Mouse (Mus musculus) stomach, embryonic 15.5 days (tissue): ENCODE results near the gene Dot1l. TPM values are rescaled to one million over a fixed set of nuclear protein-coding genes. Genes with fewer than 3 reads are reported as not detected.
"Not testable (repeated sequence)": the region's sequence is repeated elsewhere in the genome, so short reads cannot be mapped to it uniquely, and the experiment has no call there.

Experiments
- ATAC-seq: fragments of 200-750 bp; cut with Nextera tagmentation; 2 replicates; pipeline ENCODE4 v1.8.0; 2017; ENCODE audit warnings: low read depth, moderate number of reproducible peaks, moderate TSS enrichment; ENCODE audit not compliant: insufficient read depth, low FRiP score
- H3K27ac ChIP-seq: fragments of 300-500 bp; sonication (generic); 2 replicates; pipeline ENCODE4 v1.5.1; 2015; ENCODE audit warnings: mild to moderate bottlenecking, inconsistent platforms
- H3K27me3 ChIP-seq: fragments of 300-500 bp; sonication (generic); replicated peaks from 2 replicates; pipeline ENCODE4 v1.6.1; 2015; ENCODE audit warnings: inconsistent platforms
- H3K36me3 ChIP-seq: fragments of 300-500 bp; sonication (generic); 2 replicates; pipeline ENCODE4 v1.6.1; 2015; ENCODE audit warnings: inconsistent platforms
- H3K4me1 ChIP-seq: fragments of 300-500 bp; sonication (generic); 2 replicates; pipeline ENCODE4 v1.6.1; 2015; ENCODE audit warnings: inconsistent platforms
- H3K4me2 ChIP-seq: fragments of 300-500 bp; sonication (generic); 2 replicates; pipeline ENCODE4 v1.6.1; 2015; ENCODE audit warnings: mild to moderate bottlenecking, inconsistent platforms
- H3K4me3 ChIP-seq: fragments of 300-500 bp; sonication (generic); replicated peaks from 2 replicates; pipeline ENCODE4 v1.5.1; 2015; ENCODE audit warnings: inconsistent platforms
- H3K9ac ChIP-seq: fragments of 300-500 bp; sonication (generic); 2 replicates; pipeline ENCODE4 v1.6.1; 2015; ENCODE audit warnings: inconsistent platforms
- H3K9me3 ChIP-seq: fragments of 300-500 bp; sonication (generic); 2 replicates; pipeline ENCODE4 v1.6.1; 2016; ENCODE audit warnings: inconsistent platforms
- WGBS: fragments of 180-500 bp; shearing (Covaris S2); methylation state at CpG from one replicate; pipeline ENCODE4 v1.1.7; 2015; 5-methylcytosine and 5-hydroxymethylcytosine counted together
- polyA plus RNA-seq: library from polyadenylated mRNA; unstranded; fragments of >200 nt; fragmentation: Nextera tagmentation; extraction: Ambion mirVana; gene quantifications from 2 replicates; pipeline ENCODE4 v1.2.1, GENCODE M21; 2015

The Dot1l gene
- polyA plus RNA-seq, 1 experiment from 2014 or later, result 17.4 TPM

DNA sequence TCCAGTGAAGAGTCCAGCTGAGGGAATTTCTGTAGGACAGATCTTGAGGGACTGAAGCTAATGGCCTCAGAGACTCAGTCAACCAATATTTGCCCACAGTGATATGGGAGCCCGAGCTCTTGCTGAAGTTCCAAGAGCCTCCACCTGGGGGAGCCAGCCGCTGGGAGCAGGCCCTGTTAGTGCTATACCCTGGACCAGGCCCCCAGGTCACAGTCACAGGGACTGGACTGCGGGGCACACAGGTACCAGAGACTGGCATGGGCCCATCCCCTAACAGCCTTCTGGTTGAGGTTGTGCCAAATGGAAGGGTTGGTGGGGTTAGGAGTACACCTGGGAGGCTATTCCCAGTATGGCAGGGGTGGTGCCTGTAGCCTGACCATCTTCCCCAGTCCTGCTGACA lies 50.9 kb downstream of the Dot1l start:
- no peaks in the 10 kb centered on the region for H3K9me3 ChIP-seq
- 18% methylated on average over 3 of the region's 3 CpGs for WGBS
- no peak overlapping the region for H3K9ac ChIP-seq
- peak; percentile 40; the same call in 1 of the 2 replicates for ATAC-seq
- peaks cover 42% of the 10 kb centered on the region for H3K36me3 ChIP-seq
- no peak overlapping the region for H3K4me3 ChIP-seq
- H3K4me1 ChIP-seq, result peaks cover 45% of the 10 kb centered on the region
- peaks cover 22% of the 10 kb centered on the region; the same call in 1 of the 2 replicates for H3K27me3 ChIP-seq
- peak overlapping the region; percentile 92; the same call in 1 of the 2 replicates for H3K4me2 ChIP-seq
- no peak overlapping the region for H3K27ac ChIP-seq

DNA sequence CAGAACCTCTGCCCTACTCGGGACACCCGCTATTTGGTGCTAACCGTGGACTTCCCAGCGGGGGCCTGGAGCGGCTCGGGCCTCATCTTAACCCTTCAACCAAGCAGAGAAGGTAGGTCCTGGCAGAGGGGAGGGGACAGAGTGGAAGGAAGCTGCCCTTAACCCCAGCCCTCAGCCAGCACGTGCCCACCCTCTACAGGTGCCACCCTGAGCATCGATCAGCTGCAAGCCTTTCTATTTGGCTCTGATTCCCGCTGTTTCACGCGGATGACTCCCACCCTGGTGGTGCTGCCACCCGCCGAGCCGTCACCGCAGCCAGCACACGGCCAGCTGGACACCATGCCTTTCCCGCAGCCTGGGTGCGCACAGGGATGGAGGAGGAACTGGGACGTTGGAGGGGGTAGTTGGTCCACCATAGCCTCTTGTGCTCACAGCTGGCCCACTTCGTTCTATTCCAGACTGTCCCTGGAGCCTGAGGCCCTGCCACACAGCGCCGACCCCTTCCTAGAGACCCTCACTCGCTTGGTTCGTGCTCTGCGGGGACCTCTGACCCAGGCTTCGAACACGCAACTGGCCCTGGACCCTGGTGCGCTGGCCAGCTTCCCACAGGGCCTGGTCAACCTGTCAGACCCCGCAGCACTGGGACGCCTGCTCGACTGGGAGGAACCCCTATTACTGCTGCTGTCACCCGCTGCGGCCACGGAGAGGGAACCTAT lies 51.5 kb downstream of the Dot1l start:
- H3K4me1 ChIP-seq, result peaks cover 45% of the 10 kb centered on the region
- H3K9me3 ChIP-seq, result no peaks in the 10 kb centered on the region
- peak overlapping the region; percentile 46 for H3K4me3 ChIP-seq
- no peak for ATAC-seq
- H3K27ac ChIP-seq, result peak overlapping the region; percentile 78
- H3K4me2 ChIP-seq, result peak overlapping the region; percentile 92
- WGBS, result 48% methylated on average over 34 of the region's 34 CpGs
- peaks cover 36% of the 10 kb centered on the region for H3K36me3 ChIP-seq
- peak overlapping the region; percentile 43; the same call in 1 of the 2 replicates for H3K9ac ChIP-seq
- peaks cover 22% of the 10 kb centered on the region; the same call in 1 of the 2 replicates for H3K27me3 ChIP-seq

DNA sequence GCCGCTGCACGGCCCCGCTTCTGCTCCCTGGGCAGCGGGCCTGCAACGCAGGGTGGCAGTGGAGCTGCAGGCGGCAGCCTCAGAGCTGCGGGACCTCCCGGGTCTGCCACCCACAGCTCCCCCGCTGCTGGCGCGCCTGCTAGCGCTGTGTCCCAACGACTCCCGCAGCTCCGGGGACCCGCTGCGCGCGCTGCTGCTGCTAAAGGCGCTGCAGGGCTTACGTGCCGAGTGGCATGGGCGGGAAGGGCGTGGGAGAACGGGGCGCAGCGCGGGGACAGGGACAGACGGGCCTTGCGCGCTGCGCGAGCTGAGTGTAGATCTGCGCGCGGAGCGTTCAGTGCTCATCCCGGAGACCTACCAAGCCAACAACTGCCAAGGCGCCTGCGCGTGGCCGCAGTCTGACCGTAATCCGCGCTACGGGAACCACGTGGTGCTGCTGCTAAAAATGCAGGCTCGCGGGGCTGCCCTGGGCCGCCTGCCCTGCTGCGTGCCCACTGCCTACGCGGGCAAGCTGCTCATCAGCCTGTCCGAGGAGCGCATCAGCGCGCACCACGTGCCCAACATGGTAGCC lies 52.1 kb downstream of the Dot1l start:
- peak overlapping the region; percentile 92 for H3K4me2 ChIP-seq
- H3K27me3 ChIP-seq, result peaks cover 22% of the 10 kb centered on the region; the same call in 1 of the 2 replicates
- H3K9me3 ChIP-seq, result no peaks in the 10 kb centered on the region
- H3K9ac ChIP-seq, result peak overlapping the region; percentile 43; the same call in 1 of the 2 replicates
- peak; percentile 25 for ATAC-seq
- H3K27ac ChIP-seq, result peak overlapping the region; percentile 78
- peaks cover 45% of the 10 kb centered on the region for H3K4me1 ChIP-seq
- H3K36me3 ChIP-seq, result peaks cover 30% of the 10 kb centered on the region
- WGBS, result under 1% methylated on average over 53 of the region's 58 CpGs
- H3K4me3 ChIP-seq, result peak overlapping the region; percentile 46

DNA sequence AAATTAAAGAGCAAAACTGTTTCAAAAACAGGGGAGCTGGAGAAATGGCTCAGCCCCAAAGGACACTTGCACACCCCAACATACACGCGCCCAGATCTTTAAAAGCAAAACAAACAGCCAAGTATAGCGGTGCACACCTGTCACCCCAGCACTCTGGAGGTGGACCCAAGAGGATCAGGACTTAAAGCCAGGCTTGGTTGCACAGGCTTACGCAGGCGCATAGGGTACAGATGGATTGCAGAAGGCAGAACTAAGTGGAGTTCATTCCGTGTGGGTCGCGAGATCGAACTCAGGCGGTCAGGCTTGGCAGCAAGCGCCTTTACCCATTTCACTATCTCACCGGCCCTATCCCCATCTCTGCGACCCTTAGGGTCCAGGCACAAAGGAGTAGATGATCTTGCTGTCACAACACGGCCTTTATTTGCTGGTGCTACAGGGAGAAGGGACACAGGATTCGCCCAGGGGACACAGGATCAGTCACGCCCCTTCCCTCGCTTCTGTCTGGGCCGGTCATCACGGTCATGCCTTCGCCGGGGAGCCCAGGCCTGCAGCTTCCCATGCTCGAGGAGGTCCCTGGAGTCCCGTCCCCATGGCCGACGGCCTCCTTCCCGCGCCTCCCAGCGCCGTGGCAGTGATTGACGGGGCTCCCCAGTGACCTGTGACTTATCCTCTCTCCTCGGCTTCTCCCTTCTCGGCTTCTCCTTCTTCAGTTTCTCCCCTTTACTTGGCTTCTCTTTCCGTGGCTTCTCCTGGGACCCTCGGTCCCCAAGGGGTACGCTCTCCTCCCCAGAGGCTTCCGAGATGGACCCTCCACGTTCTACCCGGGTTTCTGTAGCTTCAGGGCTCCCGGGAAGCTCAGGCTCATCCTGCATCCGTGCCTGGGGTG lies 53.3 kb downstream of the Dot1l start:
- Histone ChIP-seq H3K9ac (0 out of 2 replicates have a peak overlapping the region, but pooled peaks have one; percentile 16), H3K27ac (no peak overlapping the region), H3K4me2 (peak overlapping the region; percentile 92), H3K4me3 (peak overlapping the region; percentile 13), H3K27me3 (peaks cover 22% of the 10 kb centered on the region; the same call in 1 of the 2 replicates), H3K4me1 (peaks cover 45% of the 10 kb centered on the region), H3K9me3 (no peaks in the 10 kb centered on the region), H3K36me3 (peaks cover 18% of the 10 kb centered on the region)
- ATAC-seq, result no peak
- WGBS, result 23% methylated on average over 40 of the region's 40 CpGs

DNA sequence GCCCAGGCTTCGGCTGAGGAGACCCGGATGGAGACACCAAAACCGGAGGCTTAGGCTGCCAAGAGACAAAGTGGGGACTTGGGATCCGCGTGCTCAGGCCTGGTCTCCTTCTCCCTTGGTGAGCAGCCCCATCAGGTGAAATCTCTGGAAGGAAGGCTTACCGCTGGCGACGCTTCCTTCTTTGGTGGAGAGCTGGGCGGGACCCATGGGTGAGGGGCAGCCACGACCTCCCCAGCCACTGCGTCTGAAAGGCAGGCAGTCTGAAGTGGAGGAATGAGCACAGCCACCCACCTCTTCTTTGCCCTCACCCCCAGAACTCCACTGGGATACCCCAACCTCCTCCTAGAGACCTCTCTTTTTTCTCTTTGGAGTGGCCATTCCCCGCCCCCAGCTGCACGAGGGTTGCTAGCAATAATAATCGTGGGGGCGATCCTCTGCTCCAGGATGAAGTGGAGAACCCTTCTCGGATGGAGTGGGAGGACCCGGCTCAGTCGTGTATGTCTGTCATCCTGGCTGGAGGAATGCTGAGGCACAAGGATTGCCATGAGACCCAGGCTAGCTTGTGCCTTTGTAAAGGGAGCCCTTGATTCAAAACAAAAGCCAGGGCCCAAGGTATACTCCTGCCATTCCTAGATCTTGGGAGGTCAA lies 54.1 kb downstream of the Dot1l start:
- 13% methylated on average over 17 of the region's 18 CpGs for WGBS
- peaks cover 22% of the 10 kb centered on the region; the same call in 1 of the 2 replicates for H3K27me3 ChIP-seq
- 0 out of 2 replicates have a peak overlapping the region, but pooled peaks have one; percentile 16 for H3K9ac ChIP-seq
- H3K4me1 ChIP-seq, result peaks cover 45% of the 10 kb centered on the region
- ATAC-seq, result no peak
- peak overlapping the region; percentile 92 for H3K4me2 ChIP-seq
- H3K4me3 ChIP-seq, result peak overlapping the region; percentile 13
- H3K9me3 ChIP-seq, result no peaks in the 10 kb centered on the region
- H3K36me3 ChIP-seq, result peaks cover 11% of the 10 kb centered on the region
- H3K27ac ChIP-seq, result no peak overlapping the region

DNA sequence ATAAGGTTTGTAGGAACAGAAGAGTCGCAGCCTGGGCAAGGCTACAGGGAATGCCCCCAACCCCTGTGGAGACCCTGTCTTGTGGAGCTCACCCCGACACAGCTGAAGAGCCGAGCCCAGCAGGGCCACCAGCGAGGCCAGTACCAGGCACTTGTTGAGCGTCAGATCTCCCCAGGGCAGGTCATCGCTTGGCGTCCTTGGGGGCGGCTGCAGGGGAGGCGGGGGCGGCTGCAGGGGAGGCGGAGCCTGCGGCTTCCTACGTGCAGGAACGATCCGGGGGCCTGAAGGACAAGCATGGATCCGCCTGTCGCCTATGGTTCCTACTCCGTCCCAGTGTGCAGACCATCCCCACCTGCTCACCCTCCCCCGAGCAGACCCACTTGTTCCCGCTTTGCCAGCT lies 55.1 kb downstream of the Dot1l start:
- Histone ChIP-seq H3K27ac (no peak overlapping the region), H3K27me3 (peaks cover 22% of the 10 kb centered on the region; the same call in 1 of the 2 replicates), H3K4me3 (no peak overlapping the region), H3K9me3 (no peaks in the 10 kb centered on the region), H3K4me1 (peaks cover 42% of the 10 kb centered on the region), H3K9ac (no peak overlapping the region), H3K4me2 (peak overlapping the region; percentile 27), H3K36me3 (peaks cover under 1% of the 10 kb centered on the region; the same call in 1 of the 2 replicates)
- ATAC-seq, result no peak
- 9% methylated on average over 20 of the region's 20 CpGs for WGBS

DNA sequence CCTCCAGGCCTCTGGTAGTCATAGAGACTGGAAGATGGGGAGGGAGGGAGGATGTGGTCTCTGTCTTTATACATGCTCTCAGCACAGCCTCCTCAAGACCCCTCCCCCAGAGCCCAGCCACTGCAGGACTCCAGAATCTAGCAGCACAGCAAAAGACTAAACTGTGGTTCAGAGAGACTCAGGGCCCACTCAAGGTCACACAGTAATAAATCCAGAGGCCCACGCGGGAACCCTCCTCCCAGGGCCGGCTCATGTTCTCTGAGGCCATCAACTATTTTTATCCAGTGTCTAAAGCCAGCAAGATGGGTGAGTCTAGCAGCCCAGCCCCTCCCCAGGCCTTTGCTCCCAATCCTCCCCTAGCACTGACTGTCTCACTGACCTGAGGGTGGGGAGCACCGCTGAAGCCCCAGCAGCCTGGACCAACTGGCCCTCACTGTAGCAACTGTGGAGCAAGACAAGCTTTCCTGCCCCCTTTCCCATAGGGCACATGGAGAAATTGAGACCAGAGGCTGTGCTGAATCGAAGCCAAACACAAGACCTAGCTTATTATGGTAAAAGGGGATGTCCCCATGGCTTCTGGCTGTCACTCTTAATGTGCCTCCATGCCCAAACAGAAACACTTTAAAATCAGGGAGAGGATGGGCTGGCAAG lies 57.5 kb downstream of the Dot1l start:
- ATAC-seq, result no peak
- Histone ChIP-seq H3K36me3 (no peaks in the 10 kb centered on the region), H3K27ac (no peak overlapping the region), H3K4me2 (no peak overlapping the region), H3K9ac (no peak overlapping the region), H3K4me3 (no peak overlapping the region), H3K27me3 (peaks cover 22% of the 10 kb centered on the region; the same call in 1 of the 2 replicates), H3K4me1 (peaks cover 25% of the 10 kb centered on the region), H3K9me3 (no peaks in the 10 kb centered on the region)
- WGBS, result 40% methylated on average over 5 of the region's 5 CpGs

DNA sequence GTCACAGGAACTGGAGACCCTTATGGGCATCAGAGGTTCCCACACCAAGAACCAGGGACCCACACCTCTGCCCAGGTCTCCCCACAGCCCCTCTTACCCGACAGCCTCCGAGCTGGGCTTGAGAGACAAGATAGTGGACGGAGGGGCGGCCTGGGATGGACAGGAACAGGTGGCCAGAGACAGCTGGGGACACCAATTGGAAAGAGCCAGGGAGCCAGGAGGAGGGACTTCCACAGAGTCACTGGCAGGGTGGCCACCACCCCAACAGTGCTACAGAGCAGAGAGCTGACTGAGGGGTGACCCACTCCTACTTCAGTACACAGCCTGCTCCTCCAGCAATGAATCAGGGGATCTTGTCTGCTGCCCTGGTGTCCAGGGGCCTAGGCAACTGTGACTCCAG lies 58.4 kb downstream of the Dot1l start, which contains the start of gene Jsrp1:
Gene Jsrp1, minus strand, starts transcription at position 133 of the 400 bp plus-strand sequence.
- peaks cover 18% of the 10 kb centered on the region; the same call in 1 of the 2 replicates for H3K27me3 ChIP-seq
- H3K4me1 ChIP-seq, result peaks cover 16% of the 10 kb centered on the region
- H3K27ac ChIP-seq, result no peak within 1 kb of the TSS
- no peaks in the 10 kb centered on the region for H3K36me3 ChIP-seq
- WGBS, result 74% methylated on average over 4 of the region's 4 CpGs
- H3K4me2 ChIP-seq, result no peak within 1 kb of the TSS
- ATAC-seq, result no peak
- H3K9me3 ChIP-seq, result no peaks in the 10 kb centered on the region
- no peak within 1 kb of the TSS for H3K4me3 ChIP-seq
- H3K9ac ChIP-seq, result no peak within 1 kb of the TSS

DNA sequence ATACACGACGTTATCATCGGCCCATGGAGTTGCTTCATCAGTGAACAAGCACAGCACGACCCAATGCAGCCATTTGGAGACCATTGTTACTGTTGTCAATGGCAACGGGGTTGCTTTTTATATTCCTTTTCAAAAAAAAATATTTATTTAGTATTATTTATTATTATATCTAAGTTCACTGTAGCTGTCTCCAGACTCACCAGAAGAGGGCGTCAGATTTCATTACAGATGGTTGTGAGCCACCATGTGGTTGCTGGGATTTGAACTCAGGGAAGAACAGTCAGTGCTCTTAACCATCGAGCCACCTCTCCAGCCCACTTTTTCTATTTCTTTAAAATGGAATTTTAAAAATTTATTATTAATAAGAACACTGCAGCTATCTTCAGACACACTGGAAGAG lies 59.8 kb downstream of the Dot1l start:
- H3K9ac ChIP-seq, result no peak overlapping the region
- 0 out of 2 replicates have a peak, but pooled peaks cover 5% of the 10 kb centered on the region for H3K4me1 ChIP-seq
- H3K4me2 ChIP-seq, result no peak overlapping the region
- H3K4me3 ChIP-seq, result no peak overlapping the region
- no peak overlapping the region for H3K27ac ChIP-seq
- ATAC-seq, result no peak
- no peaks in the 10 kb centered on the region for H3K36me3 ChIP-seq
- WGBS, result 64% methylated on average over 7 of the region's 7 CpGs
- H3K9me3 ChIP-seq, result no peaks in the 10 kb centered on the region
- 0 out of 2 replicates have a peak, but pooled peaks cover 8% of the 10 kb centered on the region for H3K27me3 ChIP-seq

DNA sequence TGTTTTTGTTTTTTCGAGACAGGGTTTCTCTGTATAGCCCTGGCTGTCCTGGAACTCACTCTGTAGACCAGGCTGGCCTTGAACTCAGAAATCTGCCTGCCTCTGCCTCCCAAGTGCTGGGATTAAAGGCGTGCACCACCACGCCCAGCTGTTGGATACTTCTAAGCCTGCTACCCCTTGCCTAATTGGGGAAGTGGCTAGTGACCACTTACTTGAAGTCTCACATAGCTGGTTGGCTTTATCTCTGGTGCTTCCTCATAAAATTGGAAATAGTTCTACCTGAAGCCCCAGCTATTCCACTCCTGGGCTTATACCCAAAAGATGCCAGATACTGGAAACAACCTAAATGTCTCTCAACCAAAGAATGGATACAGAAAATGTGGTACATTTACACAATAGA lies 61.3 kb downstream of the Dot1l start:
- H3K27me3 ChIP-seq, H3K4me3 ChIP-seq, ATAC-seq, H3K4me2 ChIP-seq, H3K9ac ChIP-seq, H3K27ac ChIP-seq, H3K36me3 ChIP-seq, H3K9me3 ChIP-seq, H3K4me1 ChIP-seq: not testable (repeated sequence)
- WGBS, result 76% methylated on average over 3 of the region's 3 CpGs

DNA sequence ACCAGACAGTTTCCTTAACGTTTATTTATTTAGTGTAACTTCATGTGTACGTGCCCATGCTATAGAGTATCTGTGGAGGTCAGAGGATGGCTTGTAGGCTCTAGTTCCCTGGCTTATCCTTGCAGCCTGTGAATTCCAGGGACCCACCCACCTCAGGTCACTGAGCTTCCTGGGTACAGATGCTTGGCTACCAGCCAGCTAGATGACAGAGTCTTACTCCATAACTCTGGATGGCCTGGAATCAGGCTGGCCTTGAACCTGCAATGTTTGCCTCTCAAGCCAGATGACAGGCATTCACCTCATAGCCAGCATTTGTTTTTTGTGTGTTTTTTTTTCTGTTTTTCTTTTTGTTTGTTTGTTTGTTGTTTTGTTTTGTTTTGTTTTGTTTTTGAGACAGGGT lies 62.2 kb downstream of the Dot1l start:
- no peaks in the 10 kb centered on the region for H3K4me1 ChIP-seq
- H3K9me3 ChIP-seq, result no peaks in the 10 kb centered on the region
- no peaks in the 10 kb centered on the region for H3K27me3 ChIP-seq
- no peak overlapping the region for H3K27ac ChIP-seq
- H3K36me3 ChIP-seq, result no peaks in the 10 kb centered on the region
- no peak for ATAC-seq
- no peak overlapping the region for H3K4me3 ChIP-seq
- 69% methylated on average over 2 of the region's 2 CpGs for WGBS
- no peak overlapping the region for H3K4me2 ChIP-seq
- no peak overlapping the region for H3K9ac ChIP-seq
